Mouse (Mus musculus) adrenal gland, adult 18-20 months (tissue): ENCODE measurements at regions not wholly inside any gene's neighbourhood (a gene's known extent, or its start where the extent isn't known, plus 50 kb on each side); places are given as distances from the start of the nearest gene placed in this dataset.
"Not testable (repeated sequence)": the region's sequence is repeated elsewhere in the genome, so short reads cannot be mapped to it uniquely, and the experiment has no call there.

Experiments used
- DNase-seq, 2 experiments: peaks; one replicate each; pipeline ENCODE4 v3.0.0; 2021 to 2022; ENCODE audit warnings: low spot score in 2 of 2

DNA sequence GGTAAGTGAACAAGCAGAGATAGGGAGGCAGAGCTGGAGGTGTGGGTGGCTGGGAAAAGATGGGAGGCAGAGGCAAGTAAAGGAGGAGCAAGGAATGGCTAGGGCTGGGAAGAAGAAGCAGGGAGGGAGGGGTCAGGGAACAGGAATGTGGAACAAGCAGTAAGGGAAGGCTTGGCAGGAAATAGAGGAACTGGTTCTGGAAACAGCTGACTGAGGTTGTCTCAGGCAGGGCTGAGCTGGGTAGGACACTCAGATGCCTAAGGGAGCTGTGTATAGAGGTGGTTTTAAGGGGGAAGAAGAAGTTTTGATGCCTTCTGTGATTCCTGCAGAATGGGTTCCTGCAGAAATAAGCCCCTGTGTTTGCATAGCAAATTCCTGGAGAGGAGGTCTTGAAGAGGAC is 92.7 kb downstream of the Nucb2 start:
- no peak for DNase-seq

DNA sequence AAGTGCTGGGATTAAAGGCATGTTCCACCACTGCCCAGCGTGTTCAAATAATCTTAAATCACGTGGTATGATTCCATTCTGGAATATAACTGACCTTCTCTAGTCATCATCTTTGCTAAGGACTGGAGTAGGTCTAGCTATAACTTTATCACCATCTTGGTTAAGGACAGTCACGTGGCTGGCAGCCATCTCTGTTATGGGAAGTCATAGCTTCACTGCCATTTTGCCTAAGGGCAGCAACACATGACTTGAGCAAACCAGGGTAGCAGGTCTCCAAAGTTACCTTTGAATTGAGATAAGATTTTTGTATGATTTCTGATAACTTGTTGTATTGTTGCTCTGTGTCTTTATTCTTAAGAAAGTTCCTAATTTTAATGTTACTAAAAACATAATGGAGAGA is 96.2 kb downstream of the Nucb2 start:
- no peak for DNase-seq

DNA sequence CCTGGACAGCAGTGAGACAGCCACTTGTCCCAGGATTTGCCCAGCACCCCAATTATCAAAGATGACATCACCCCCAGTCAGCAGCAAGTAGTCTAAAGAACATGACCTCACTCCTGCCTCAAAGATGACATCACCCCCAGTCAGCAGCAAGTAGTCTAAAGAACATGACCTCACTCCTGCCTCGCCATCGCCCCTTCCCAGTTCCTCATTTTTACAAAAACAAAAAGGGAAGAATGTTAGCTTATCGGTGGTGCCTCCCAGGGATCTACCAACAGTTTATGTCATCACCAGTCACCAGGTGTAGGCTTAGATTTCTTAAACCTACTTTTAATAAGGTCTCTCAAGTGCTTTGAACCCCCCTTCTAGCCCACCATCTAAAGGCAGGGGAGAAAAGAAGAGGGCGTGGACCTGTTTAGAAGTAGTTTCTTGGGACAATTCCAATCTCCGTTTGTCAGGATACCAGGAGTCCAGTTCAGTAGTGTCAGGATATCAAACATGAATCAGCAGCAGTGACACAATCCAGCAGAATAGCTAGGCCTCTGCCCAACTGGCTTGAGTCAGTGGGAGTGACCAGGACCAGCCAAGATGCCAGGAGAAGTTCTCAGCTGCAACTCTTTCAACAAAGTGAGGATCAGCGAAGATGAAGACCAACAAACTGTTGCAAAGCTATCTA is 99.1 kb downstream of the Nucb2 start:
- DNase-seq = no peak

DNA sequence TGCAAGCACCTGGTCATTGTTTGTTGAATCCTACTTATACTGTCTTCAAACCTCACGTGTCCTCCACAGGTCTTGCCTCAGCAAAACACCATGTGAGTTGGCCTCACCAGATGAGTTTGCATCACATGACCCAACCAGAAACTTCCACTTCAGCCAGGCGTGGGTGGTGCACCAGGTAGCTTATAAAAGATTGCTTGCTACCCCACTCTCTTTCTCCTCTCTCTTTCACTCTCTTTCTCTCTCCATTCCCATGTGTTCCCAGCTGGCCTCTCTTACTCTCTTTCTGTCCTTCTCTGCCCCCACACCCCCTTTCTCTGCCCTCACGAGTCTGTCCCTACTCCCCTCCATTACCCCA is 99.6 kb downstream of the Nucb2 start:
- DNase-seq = no peak

DNA sequence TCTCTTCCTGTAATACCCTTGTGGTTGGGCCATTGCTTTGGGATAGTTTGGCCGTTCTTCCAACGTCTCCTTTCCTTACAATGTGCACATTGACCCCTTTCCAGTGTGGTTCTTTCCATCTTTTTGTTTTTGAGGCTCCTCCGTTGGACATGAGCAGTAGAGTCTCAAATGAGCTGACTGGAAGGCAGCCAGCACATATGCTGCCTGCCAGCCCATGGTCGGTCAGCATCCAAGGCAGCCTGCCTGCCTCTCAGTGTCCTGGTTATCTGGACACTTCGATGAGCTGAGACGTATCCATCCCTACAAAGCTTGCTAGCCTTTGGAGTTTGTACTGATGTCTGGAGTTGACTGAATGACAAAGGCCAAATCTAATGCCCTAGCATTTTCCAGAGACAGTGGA is 102.1 kb downstream of the Nucb2 start:
- no peak for DNase-seq

DNA sequence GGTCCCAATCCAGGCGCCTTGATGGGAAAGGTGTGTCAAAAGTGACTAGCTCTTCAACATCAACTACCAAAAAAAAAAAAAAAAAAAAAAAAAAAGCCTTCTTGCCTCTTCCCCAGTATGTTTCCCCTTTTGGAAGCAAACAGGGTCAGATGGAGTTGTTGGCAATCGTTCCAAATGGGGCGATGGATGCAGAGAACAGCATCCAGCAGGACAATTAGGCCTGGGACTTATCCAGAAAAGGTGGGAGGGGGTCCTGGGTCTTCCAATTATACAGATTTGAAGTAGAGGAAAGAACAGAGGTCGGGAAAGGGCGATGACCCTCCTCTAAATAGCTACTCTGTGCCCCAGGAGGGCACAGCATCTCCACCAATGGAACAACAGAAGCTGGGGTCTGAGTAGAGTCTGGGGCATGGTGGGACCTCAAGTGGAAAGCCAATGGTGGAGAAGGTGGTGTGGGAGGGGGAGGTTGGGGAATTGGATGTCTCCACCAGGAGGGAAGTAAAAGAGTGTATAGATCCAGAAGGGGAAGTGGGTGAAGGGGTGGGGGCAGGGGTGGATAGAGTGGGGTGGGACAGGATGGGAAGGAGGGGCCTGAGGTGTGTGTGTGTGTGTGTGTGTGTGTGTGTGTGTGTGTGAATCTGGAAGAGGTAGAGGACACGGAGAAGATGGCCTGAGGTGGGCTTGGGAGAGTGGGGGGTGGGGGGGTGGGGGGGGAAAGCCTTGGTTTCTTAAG is 102.7 kb downstream of the Nucb2 start:
- DNase-seq = no peak

DNA sequence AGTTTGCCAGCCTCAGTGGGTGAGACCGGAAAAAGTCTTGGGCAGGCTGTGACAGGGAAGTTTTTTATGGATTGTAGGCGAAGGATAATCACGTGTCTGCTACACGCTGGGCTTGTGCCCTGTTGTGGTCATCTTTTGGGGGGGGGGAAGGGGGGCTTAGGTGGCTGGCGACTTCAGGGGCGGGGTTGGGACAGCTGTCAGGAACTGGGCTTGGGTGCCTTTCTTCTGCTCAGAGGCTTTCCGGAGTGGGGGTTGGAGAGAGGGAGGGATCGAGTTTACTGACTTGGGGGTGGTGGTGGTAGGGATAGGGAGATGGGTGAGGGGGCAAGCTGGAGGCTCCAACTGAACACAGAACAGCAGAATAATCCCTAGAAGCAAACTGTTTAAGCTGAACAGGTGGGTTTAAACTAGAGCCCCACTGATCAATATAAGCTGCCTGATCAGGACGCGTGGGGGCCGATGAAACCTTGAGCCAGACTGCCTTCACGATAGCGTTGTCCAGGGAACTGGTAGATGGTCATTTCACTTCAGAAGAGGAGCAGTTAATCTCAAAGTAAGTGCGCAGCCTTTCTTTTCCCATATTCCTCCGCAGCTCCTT is 103.6 kb downstream of the Nucb2 start:
- DNase-seq = no peak

DNA sequence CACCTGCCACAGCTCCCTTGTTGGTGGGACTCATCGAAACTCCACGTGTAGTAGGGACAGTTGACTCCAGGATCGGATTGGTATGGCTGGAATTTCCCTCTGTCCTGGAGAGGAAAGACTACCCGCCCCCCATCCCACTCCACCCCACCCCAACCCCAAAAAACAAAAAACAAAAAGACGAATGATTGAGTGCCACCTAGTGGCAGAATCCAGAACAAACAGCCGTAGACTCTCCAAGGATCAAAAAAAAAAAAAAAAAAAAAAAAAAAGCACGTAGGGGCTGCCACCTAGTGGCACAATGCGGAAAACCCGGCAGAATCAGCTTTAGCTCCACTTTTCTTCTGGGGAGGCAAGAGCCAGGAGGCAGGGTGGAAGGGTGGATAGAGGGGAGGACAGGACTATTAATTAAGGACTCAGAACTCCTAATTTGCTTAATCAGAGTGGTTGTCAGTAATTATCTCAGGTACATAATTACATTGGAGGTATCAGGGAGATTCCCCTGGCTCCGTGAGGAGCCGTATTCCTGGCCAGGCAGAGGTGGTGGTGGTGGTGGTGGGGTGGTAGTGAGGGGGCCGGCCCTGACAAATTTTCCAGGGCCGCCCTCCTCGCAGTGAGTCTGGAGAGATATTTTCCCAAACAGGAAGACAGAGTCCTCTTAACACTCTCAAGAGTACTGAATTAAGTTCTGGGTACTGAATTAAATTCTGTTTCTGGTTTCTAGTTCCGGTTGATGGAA is 104.3 kb downstream of the Nucb2 start:
- DNase-seq = peak; percentile 38 to 45

DNA sequence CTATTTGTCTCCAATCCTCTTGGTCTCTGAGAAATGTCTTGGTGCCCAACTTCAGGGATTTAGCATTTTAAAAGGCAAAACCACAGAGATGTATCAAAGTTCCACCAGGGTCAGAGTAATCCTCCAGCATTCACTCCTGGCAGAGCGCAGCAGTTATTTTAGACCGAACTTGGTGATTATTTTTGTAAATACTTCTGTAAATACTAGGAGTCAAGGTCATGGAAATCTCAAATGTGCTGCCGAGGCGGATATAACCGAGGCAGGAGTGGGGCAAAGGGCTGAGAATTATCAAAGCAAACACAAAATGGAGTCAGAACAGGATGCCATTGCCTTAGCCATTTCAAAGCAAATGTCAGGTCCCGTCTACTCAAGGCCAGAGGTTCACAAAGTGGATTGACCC is 105.2 kb downstream of the Nucb2 start:
- DNase-seq = no peak

DNA sequence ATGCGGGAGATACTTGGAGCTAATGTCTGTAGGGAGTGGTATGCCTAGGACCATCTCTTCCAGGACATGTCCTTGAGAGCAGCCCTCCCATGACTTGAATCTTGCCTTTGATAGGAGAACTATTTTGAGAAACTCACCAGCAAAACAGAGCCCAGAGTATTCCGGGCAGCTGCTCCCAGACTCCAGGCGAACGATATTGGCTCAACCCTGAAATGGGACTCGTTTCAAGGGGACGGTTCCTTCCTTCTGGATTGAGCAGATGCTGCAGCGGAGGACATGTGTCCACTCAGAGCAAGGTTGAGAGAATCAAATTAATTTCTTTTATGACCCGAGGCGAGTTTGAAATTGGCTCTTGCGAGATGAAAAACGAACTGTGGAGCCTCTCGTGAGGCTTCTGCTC is 105.7 kb downstream of the Nucb2 start:
- no peak for DNase-seq

DNA sequence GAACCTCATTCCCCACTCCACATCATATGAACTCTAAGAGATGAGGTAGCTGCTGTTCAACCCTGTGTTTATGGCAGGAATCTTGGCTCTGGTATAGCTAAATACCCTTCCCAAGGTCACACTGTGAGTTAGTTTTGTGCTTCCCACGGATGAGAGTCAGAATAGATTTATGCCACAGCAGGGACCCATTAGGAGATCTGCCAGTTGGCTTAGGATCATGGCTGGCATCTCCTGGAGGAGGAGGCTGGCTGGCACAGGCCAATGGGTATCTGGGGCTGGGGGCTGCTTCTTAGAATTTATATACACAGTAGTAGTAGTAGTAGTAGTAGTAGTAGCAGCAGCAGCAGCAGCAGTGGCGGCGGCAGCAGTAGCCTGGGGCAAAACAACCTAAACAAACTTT is 111.8 kb downstream of the Nucb2 start:
- no peak for DNase-seq

DNA sequence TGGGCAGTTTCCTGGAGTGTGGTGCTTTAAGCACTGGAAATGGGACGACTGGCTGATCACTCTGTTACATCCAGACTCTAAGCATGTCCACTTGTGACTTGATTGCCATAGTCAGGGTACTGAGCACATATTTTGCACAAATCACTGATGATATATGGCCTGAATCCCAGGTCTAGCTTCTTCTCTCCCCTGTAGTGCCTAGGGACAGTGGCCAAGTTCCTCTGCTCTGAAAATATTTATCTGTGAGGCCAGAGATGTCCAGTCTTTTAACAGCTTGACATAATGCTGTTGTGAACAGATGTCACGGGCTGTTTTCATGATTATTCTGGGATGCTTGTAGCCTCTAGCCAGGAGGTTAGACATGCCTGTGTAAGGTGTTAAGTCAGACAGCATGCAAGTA is 115.5 kb downstream of the Nucb2 start:
- no peak for DNase-seq

DNA sequence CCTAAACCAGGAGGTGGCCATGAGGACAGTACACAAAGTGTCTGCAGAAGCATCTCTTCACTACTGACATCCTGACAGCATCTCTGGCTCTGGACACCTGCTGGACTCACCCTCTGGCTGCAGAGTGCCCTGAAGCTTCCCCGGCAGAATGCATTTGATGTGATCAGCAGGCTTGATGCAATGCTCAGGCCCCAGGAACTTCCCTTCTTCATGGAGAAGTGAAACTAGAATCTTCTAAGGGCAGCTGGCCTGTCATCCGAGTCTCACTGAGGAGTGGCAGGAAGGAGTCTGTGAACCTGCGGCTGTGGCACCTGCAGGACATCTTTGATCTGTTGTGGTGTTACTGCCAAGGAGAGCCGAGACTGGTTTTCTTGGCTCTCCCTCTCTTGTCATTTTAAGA is 116.2 kb downstream of the Nucb2 start:
- DNase-seq = no peak

DNA sequence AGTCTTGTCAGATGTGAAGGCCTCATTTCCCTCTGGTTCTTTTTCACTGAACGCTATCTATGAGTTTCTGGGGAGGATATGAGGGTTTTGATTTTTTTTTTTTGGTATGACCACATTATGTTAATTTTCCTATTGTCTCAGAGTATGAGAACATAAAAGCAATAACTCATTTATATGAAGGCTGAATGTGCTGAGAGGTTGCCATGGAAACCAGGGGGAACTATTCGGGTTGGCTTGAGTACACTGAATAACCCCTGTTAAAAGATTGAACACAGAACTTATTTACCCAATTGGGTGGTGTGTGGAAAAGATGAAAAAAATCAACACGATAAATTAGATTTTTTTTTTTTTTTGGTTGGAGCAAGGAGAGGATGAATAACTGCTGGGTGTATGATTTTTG is 129.0 kb downstream of the Nucb2 start:
- no peak for DNase-seq

DNA sequence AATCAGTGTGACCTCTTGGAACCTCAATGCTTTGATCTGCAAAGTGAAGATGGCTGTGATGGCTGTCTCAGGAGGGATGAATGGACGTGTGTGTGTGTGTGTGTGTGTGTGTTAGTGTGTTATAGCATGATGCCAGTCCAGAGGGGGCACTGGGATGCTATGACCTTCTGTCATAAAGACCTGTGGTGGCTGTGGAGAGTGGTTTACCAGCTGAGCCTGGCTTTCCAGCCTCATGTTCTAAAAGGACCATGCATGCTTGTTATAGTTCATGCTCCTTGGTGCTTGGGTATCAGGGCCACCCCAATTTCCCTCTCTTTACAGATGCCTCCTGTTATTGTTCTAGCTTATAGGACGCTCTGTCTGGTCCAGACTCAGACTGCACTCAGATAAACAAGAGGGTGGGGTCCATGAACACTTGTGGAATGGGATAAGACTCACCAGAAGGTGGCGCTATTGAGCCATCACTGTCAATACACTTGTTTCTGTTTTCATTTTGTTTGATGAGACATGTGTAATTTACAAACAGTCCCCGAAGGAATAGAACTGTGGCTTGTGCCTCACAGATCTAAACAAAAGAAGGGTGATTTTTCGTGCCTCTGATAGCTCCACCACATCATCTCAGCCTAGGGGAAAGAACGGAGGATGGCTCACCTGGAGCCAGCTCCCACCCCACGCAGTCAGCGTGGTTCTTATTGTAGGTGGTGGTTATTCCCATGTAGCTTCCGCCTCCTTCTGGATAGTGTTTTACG is 140.9 kb downstream of the Nucb2 start:
- DNase-seq = peak; percentile 40 to 45

DNA sequence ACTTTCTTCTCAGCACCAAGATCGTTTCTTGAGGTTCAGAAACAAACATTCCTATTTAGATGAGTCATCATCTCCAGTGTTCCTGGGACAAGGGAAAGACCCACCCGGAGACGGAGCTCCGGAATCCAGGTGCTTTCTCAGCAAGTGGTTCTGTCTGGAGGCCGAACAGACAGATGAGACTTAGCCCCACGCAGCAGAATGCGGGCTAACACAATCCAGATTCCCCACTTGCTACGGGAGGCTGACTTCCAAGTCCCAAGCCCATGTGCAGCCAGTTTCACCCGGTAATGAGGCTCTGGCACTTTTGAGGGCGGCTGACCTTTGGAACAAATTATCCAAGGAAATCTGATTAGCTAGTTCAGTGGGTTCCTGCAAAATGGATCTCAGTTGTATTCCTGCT is 150.3 kb downstream of the Nucb2 start:
- no peak for DNase-seq

DNA sequence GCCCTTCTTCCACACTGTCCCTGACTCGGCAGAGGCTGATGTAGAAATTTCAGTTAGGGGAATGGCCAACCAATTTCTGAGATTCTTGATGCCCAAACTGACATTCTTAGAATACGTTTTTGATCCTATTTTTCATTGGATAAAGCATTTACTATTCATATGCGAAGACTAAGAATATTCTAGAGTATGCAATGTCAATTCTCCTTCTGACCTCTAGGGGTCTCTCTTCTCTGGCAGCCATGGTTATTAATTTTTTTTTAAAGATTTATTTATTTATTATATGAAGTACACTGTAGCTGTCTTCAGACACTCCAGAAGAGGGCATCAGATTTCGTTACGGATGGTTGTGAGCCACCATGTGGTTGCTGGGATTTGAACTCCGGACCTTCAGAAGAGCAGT is 152.9 kb downstream of the Nucb2 start:
- DNase-seq = not testable (repeated sequence)

DNA sequence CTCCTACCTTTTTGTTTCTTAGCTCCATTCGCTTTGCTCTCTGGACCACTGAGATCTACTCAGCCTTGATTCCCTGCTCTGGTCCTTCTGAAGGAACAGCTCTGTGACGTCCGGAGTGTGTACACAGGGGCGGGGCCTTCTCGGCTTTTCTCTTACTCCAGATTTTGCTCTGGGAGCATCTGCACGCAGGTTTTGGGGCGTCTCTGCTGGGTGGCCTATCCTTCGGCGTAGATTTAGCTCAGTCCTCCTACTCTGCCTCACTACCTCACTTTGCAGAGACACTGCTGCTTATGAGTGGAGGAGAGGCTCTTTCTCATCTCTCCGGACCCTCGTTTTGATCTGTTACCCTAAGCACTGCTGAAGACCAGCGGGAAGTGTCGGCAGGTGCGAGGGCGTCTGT is 161.4 kb downstream of the Nucb2 start:
- no peak for DNase-seq

DNA sequence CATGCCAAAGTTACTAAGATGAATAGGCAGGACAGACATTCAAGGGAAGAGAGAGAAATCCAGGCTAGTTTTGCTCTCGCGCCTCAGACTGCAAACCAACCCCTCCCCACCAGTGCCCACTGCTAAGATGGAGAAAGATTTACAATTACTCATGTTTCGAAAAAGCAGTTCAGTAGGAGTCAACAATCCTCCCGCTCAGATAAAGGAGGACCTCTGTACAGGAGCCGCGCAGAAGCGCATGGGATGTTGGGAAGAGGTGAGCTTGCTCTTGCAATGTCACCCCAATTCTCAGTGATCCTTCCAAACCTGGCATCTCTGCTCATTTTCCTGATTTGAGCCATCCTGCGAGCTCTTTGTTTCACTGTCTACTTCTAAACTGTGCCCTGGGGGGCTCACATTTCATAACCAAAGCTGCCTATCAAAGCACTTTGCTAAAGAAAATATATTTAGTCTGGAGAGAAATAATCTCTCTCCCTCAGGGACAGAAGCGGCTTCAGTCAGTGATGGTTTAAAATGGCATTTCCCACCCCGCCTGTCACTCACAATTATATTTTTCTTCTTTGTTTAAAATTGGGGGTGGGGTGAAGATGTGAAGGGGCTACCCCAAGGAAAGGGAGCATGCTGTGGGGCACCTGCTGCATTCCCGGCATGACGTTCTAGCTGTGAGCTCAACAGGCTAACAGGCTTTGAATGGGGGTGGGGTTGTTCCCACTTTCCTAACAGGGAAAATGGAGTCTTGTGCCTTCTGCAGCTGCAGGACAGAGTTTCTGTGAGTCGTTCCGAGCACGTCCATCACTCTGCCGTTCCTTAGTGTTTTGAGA is 170.2 kb downstream of the Nucb2 start:
- DNase-seq = no peak

DNA sequence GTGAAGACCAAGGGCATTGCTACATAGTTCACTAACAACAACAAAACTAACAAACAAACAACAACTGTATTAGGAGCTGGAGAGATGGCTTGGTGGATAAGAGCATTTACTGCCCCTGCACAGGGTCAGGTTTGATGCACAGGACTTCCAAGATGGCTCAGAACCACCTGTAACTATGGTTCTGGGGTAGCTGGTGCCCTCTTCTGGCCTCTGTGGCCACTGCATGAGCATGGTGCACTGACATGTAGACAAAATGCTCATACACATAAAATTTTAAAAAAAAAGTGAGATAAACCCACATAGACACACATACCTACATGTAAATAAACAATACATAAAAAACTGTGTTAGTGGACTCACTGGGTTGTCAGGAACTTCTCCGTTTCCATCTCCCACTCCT is 172.5 kb downstream of the Nucb2 start:
- DNase-seq = no peak

DNA sequence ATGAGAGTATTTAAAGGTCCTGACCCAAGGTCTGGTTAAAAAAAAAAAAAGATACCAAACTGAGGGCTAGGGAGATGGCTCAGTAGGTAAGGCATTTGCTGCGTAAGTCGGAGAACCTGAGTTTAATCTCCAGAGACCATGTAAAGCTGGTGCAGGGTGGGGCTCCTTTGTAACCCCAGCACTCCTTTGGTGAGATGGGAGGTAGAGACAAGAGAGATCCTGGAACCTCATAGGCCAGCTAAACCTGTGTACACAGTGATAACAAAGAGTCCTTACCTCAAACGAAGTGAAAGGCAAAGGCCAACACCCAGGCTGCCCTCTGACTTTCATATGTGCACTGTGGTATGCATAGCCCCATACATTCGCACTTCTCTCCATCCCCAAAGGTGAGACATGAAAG is 175.0 kb downstream of the Nucb2 start:
- DNase-seq = no peak
